Mouse (Mus musculus) CH12.LX (cell line): ENCODE data around the gene Dtd1. TPM values are rescaled to one million over a fixed set of nuclear protein-coding genes. Genes with fewer than 3 reads are reported as not detected.

Source experiments
- DNase-seq: peaks from one replicate; pipeline ENCODE4 v3.0.0-alpha.2; 2013; ENCODE audit errors: extremely low read depth
- H3K27ac ChIP-seq: 2 replicates; pipeline ENCODE4 v1.5.1; 2012; ENCODE audit warnings: low read depth, mild to moderate bottlenecking, control low read depth, moderate library complexity; ENCODE audit not compliant: insufficient read depth
- H3K27me3 ChIP-seq: replicated peaks from 2 replicates; pipeline ENCODE3; 2012; ENCODE audit warnings: inconsistent platforms
- H3K36me3 ChIP-seq, 2 experiments: replicated peaks in 1 of 2; 2 replicates each; pipeline versions ENCODE3 to v1.6.1; 2012; ENCODE audit warnings: inconsistent platforms in 1 of 2, low read length in 1 of 2, mild to moderate bottlenecking in 1 of 2, mixed read lengths in 1 of 2, moderate library complexity in 1 of 2; ENCODE audit not compliant: control insufficient read depth in 1 of 2, insufficient read depth in 1 of 2
- H3K4me1 ChIP-seq, 2 experiments: 2 replicates each; pipeline ENCODE4 v1.6.1; 2012; ENCODE audit warnings: inconsistent platforms in 1 of 2, moderate library complexity in 1 of 2; ENCODE audit not compliant: insufficient read depth in 2 of 2, control insufficient read depth in 1 of 2
- H3K4me2 ChIP-seq: 2 replicates; pipeline ENCODE4 v1.6.1; 2012; ENCODE audit warnings: low read depth, mild to moderate bottlenecking, control low read depth; ENCODE audit not compliant: poor library complexity, insufficient read depth, severe bottlenecking
- H3K4me3 ChIP-seq, 3 experiments: fragments of 150-350 bp in 1 of 3; sonication (generic) in 1 of 3; replicated peaks in 1 of 3; 2 replicates each; pipeline versions ENCODE3 to v1.5.1; 2011 to 2012; ENCODE audit warnings: low read depth in 2 of 3, low read length in 2 of 3, mild to moderate bottlenecking in 2 of 3, moderate library complexity in 2 of 3, control low read depth in 1 of 3, improper control_type of control experiment in 1 of 3, inconsistent platforms in 1 of 3, mixed read lengths in 1 of 3; ENCODE audit not compliant: poor library complexity in 1 of 3
- H3K79me2 ChIP-seq: replicated peaks from 2 replicates; pipeline ENCODE4 v1.6.1; 2012; ENCODE audit warnings: mild to moderate bottlenecking, moderate library complexity; ENCODE audit not compliant: control insufficient read depth, poor library complexity, insufficient read depth, severe bottlenecking; ENCODE audit errors: extremely low read depth
- H3K9ac ChIP-seq: 2 replicates; pipeline ENCODE4 v1.6.1; 2012; ENCODE audit warnings: low read depth, mild to moderate bottlenecking, control low read depth, moderate library complexity; ENCODE audit not compliant: insufficient read depth
- H3K9me3 ChIP-seq: replicated peaks from 2 replicates; pipeline ENCODE3; 2012; ENCODE audit warnings: low read length, inconsistent platforms, mixed read lengths
- BHLHE40 ChIP-seq: IDR thresholded peaks from 2 replicates; pipeline ENCODE4 v1.6.1; 2011; ENCODE audit warnings: mild to moderate bottlenecking, low read depth, low read length, improper control_type of control experiment
- CHD1 ChIP-seq: IDR thresholded peaks from 2 replicates; pipeline ENCODE4 v1.6.1; 2012; ENCODE audit warnings: low read depth, low read length, improper control_type of control experiment, inconsistent platforms
- E2F4 ChIP-seq: IDR thresholded peaks from 2 replicates; pipeline ENCODE4 v1.6.1; 2011; ENCODE audit warnings: low read depth, low read length, improper control_type of control experiment; ENCODE audit not compliant: insufficient replicate concordance
- ELF1 ChIP-seq: IDR thresholded peaks from 2 replicates; pipeline ENCODE4 v1.6.1; 2014; ENCODE audit warnings: low read depth, mild to moderate bottlenecking, inconsistent platforms, low read length, improper control_type of control experiment
- EP300 ChIP-seq: IDR thresholded peaks from 2 replicates; pipeline ENCODE4 v1.6.1; 2011; ENCODE audit warnings: low read length, improper control_type of control experiment
- ETS1 ChIP-seq: conservative IDR thresholded peaks from 2 replicates; pipeline ENCODE4 v1.6.1; 2012; ENCODE audit warnings: low read depth, mild to moderate bottlenecking, inconsistent platforms, low read length, improper control_type of control experiment, moderate library complexity
- HCFC1 ChIP-seq: IDR thresholded peaks from 2 replicates; pipeline ENCODE4 v1.6.1; 2012; ENCODE audit warnings: low read depth, mild to moderate bottlenecking, inconsistent platforms, low read length, improper control_type of control experiment
- JUND ChIP-seq: conservative IDR thresholded peaks from 2 replicates; pipeline ENCODE4 v1.6.1; 2011; ENCODE audit warnings: low read depth, low read length, improper control_type of control experiment
- KAT2A ChIP-seq: IDR thresholded peaks from 2 replicates; pipeline ENCODE4 v1.6.1; 2012; ENCODE audit warnings: low read length, improper control_type of control experiment, inconsistent platforms; ENCODE audit not compliant: insufficient replicate concordance
- MAX ChIP-seq: IDR thresholded peaks from 2 replicates; pipeline ENCODE4 v1.6.1; 2011; ENCODE audit warnings: low read length, improper control_type of control experiment
- MAZ ChIP-seq: IDR thresholded peaks from 2 replicates; pipeline ENCODE4 v1.6.1; 2012; ENCODE audit warnings: low read depth, mild to moderate bottlenecking, inconsistent platforms, low read length, improper control_type of control experiment, moderate library complexity
- MEF2A ChIP-seq: IDR thresholded peaks from 2 replicates; pipeline ENCODE4 v1.6.1; 2014; ENCODE audit warnings: low read depth, mild to moderate bottlenecking, inconsistent platforms, low read length, improper control_type of control experiment, borderline replicate concordance
- MXI1 ChIP-seq: IDR thresholded peaks from 2 replicates; pipeline ENCODE4 v1.6.1; 2011; ENCODE audit warnings: mild to moderate bottlenecking, low read depth, low read length, improper control_type of control experiment
- MYC ChIP-seq: IDR thresholded peaks from 2 replicates; pipeline ENCODE4 v1.6.1; 2011; ENCODE audit warnings: low read depth, mild to moderate bottlenecking, improper control_type of control experiment, low read length
- NELFE ChIP-seq: IDR thresholded peaks from 2 replicates; pipeline ENCODE4 v1.6.1; 2011; ENCODE audit warnings: low read depth, low read length, improper control_type of control experiment
- NRF1 ChIP-seq: IDR thresholded peaks from 2 replicates; pipeline ENCODE4 v1.6.1; 2014; ENCODE audit warnings: low read depth, mild to moderate bottlenecking, inconsistent platforms, low read length, improper control_type of control experiment, moderate library complexity
- POLR2A ChIP-seq: IDR thresholded peaks from 2 replicates; pipeline ENCODE4 v1.6.1; 2011; ENCODE audit warnings: low read depth, mild to moderate bottlenecking, improper control_type of control experiment, low read length
- RCOR1 ChIP-seq: conservative IDR thresholded peaks from 2 replicates; pipeline ENCODE4 v1.6.1; 2012; ENCODE audit warnings: low read depth, mild to moderate bottlenecking, inconsistent platforms, low read length, improper control_type of control experiment
- SIN3A ChIP-seq: IDR thresholded peaks from 2 replicates; pipeline ENCODE4 v1.6.1; 2012; ENCODE audit warnings: low read length, improper control_type of control experiment, inconsistent platforms
- TBP ChIP-seq: conservative IDR thresholded peaks from 2 replicates; pipeline ENCODE4 v1.6.1; 2011; ENCODE audit warnings: low read depth, low read length, improper control_type of control experiment
- TCF12 ChIP-seq: IDR thresholded peaks from 2 replicates; pipeline ENCODE4 v1.6.1; 2014; ENCODE audit warnings: low read depth, mild to moderate bottlenecking, inconsistent platforms, low read length, improper control_type of control experiment
- UBTF ChIP-seq: IDR thresholded peaks from 2 replicates; pipeline ENCODE4 v1.6.1; 2012; ENCODE audit warnings: low read depth, mild to moderate bottlenecking, inconsistent platforms, low read length, improper control_type of control experiment, moderate library complexity
- USF1 ChIP-seq: IDR thresholded peaks from 2 replicates; pipeline ENCODE4 v1.6.1; 2014; ENCODE audit warnings: low read depth, mild to moderate bottlenecking, inconsistent platforms, low read length, improper control_type of control experiment
- ZC3H11A ChIP-seq: IDR thresholded peaks from 2 replicates; pipeline ENCODE4 v1.6.1; 2012; ENCODE audit warnings: low read depth, mild to moderate bottlenecking, inconsistent platforms, low read length, improper control_type of control experiment
- ZKSCAN1 ChIP-seq: IDR thresholded peaks from 2 replicates; pipeline ENCODE4 v1.6.1; 2012; ENCODE audit warnings: low read depth, inconsistent platforms, low read length, improper control_type of control experiment, borderline replicate concordance
- dilution Hi-C: fragments of 300-500 bp; cut with MboI; formaldehyde crosslinking; loops from 2 replicates; pipeline ENCODE4 v1.14.3; 2020; ENCODE audit warnings: low sequenced_read_pairs; ENCODE audit not compliant: extremely low pct_unique_long_range_greater_than_20kb, extremely low pct_ligation_motif_present
- in situ Hi-C: fragments of 300-500 bp; cut with MboI; formaldehyde crosslinking; loops from 3 replicates; pipeline ENCODE4 v1.14.3; 2019; ENCODE audit warnings: low sequenced_read_pairs, low pct_ligation_motif_present, low pct_unique_long_range_greater_than_20kb, mixed read lengths
- polyA plus RNA-seq: library from polyadenylated mRNA; unstranded; fragments of >175 nt; gene quantifications from 2 replicates; pipeline ENCODE4 v1.2.1, GENCODE M21; 2012; ENCODE audit warnings: low read depth; ENCODE audit not compliant: insufficient read length
- total RNA-seq, 2 experiments: library from RNA; depleted of rRNA; stranded (reverse); fragments of 300-350 nt in 1 of 2; fragments of >200 nt in 1 of 2; gene quantifications; 2 replicates each; pipeline ENCODE4 v1.2.3; 2012 to 2014

Dtd1 gene
- total and polyA plus RNA-seq, 3 experiments, result 42.7 to 47.8 (median 43.3) TPM

- Histone ChIP-seq H3K27ac (no peak within 1 kb of the TSS), H3K36me3 (peaks cover 12 to 29% of the 10 kb centered on the region in 2 experiments), H3K4me1 (peaks cover 0 to 12% of the 10 kb centered on the region in 2 experiments; a peak in 2 of 4 replicates), H3K9me3 (no peaks in the 10 kb centered on the region), H3K9ac (peak within 1 kb of the TSS; percentile 66), H3K4me3 (peak within 1 kb of the TSS; percentile 58 to 72 (median 65)), H3K4me2 (peak within 1 kb of the TSS; percentile 63), H3K79me2 (no peaks in the 10 kb centered on the region), H3K27me3 (no peaks in the 10 kb centered on the region)
- TF ChIP-seq ELF1, result peak; percentile 85
- 0 out of 2 replicates have a peak, but pooled peaks have one; percentile 27 for TF ChIP-seq TCF12
- no peak; the same call in none of the 2 replicates for TF ChIP-seq MYC
- TF ChIP-seq NELFE, result peak; percentile 58; the same call in 1 of the 2 replicates
- TF ChIP-seq UBTF, result no peak
- TF ChIP-seq EP300, result no peak
- TF ChIP-seq MAX, result no peak; the same call in 1 of the 2 replicates
- TF ChIP-seq USF1, result no peak
- TF ChIP-seq ZKSCAN1, result no peak
- no peak for TF ChIP-seq NRF1
- TF ChIP-seq RCOR1, result no peak
- no peak for TF ChIP-seq MEF2A
- TF ChIP-seq JUND, result no peak
- no peak for TF ChIP-seq MAZ
- peak; percentile 73 for TF ChIP-seq TBP
- TF ChIP-seq HCFC1, result peak; percentile 94
- no peak for TF ChIP-seq BHLHE40
- peak; percentile 85; the same call in 1 of the 2 replicates for TF ChIP-seq KAT2A
- TF ChIP-seq SIN3A, result peak; percentile 81
- no peak for TF ChIP-seq E2F4
- TF ChIP-seq MXI1, result peak; percentile 34; the same call in 1 of the 2 replicates
- no peak for TF ChIP-seq ZC3H11A
- peak; percentile 86 for TF ChIP-seq POLR2A
- no peak for TF ChIP-seq ETS1
- TF ChIP-seq CHD1, result no peak
- peak; percentile 83 for DNase-seq
- dilution Hi-C loops (no loop called here), in situ Hi-C loops (no loop called here)
Measured at GRCm38 (mm10) chr2:144593951-144594651, 5.6 kb upstream of the Dtd1 start, which contains the start of gene Smim26. TSS of gene Smim26 (plus strand) at chr2:144594054.
